Mouse (Mus musculus): ENCODE measurements around the gene Pcdh9.

- TF ChIP-seq CTCF (IDR thresholded peaks at IDR 0.05; ENCODE audit: insufficient read depth, low read depth, low read length) (no peak), POLR2A (IDR thresholded peaks at IDR 0.05; ENCODE audit: insufficient read depth, low read depth, low read length) (no peak)
Measured at GRCm38 (mm10) chr14:93675273-93676068, 215.0 kb downstream of the Pcdh9 start.
